Mouse (Mus musculus) stomach, postnatal 0 days (tissue): ENCODE results near the gene Megf11. TPM values are rescaled to one million over a fixed set of nuclear protein-coding genes. Genes with fewer than 3 reads are reported as not detected.
"Not testable (repeated sequence)": the region's sequence is repeated elsewhere in the genome, so short reads cannot be mapped to it uniquely, and the experiment has no call there.

Experiments used
- ATAC-seq: fragments of 200-750 bp; cut with Nextera tagmentation; 2 replicates; pipeline ENCODE4 v1.8.0; 2017; ENCODE audit not compliant: low FRiP score, low TSS enrichment
- DNase-seq: peaks from one replicate; pipeline ENCODE4 v3.0.0-alpha.2; 2016; ENCODE audit warnings: low spot score
- H3K27ac ChIP-seq: fragments of 300-500 bp; sonication (generic); replicated peaks from 2 replicates; pipeline ENCODE4 v1.5.1; 2014; ENCODE audit warnings: mild to moderate bottlenecking, control low read depth
- H3K27me3 ChIP-seq: fragments of 300-500 bp; sonication (generic); 2 replicates; pipeline ENCODE4 v1.6.1; 2014; ENCODE audit warnings: low read length; ENCODE audit not compliant: control insufficient read depth, insufficient read depth
- H3K36me3 ChIP-seq: fragments of 300-500 bp; sonication (generic); 2 replicates; pipeline ENCODE4 v1.6.1; 2014; ENCODE audit warnings: low read length, mixed read lengths; ENCODE audit not compliant: control insufficient read depth, insufficient read depth
- H3K4me1 ChIP-seq: fragments of 300-500 bp; sonication (generic); replicated peaks from 2 replicates; pipeline ENCODE4 v1.6.1; 2014; ENCODE audit warnings: antibody characterized with exemption; ENCODE audit not compliant: control insufficient read depth, insufficient read depth
- H3K4me2 ChIP-seq: fragments of 300-500 bp; sonication (generic); replicated peaks from 2 replicates; pipeline ENCODE4 v1.6.1; 2014; ENCODE audit warnings: low read depth, mild to moderate bottlenecking, control low read depth, moderate library complexity
- H3K4me3 ChIP-seq: fragments of 300-500 bp; sonication (generic); 2 replicates; pipeline ENCODE4 v1.5.1; 2014; ENCODE audit warnings: low read depth, low read length, control low read depth
- H3K9ac ChIP-seq: fragments of 300-500 bp; sonication (generic); 2 replicates; pipeline ENCODE4 v1.6.1; 2014; ENCODE audit warnings: mild to moderate bottlenecking, low read length, control low read depth, mixed read lengths
- H3K9me3 ChIP-seq: fragments of 300-500 bp; sonication (generic); 2 replicates; pipeline ENCODE4 v1.6.1; 2016; ENCODE audit warnings: low read length; ENCODE audit not compliant: control insufficient read depth
- CTCF ChIP-seq: IDR thresholded peaks from 2 replicates; pipeline ENCODE4 v1.5.1; 2016; ENCODE audit warnings: antibody characterized with exemption, low read depth, mild to moderate bottlenecking, moderate library complexity
- EP300 ChIP-seq: optimal IDR thresholded peaks from 2 replicates; pipeline ENCODE3; 2016; ENCODE audit warnings: antibody characterized with exemption
- WGBS: fragments of 180-500 bp; shearing (Covaris S2); extraction: QIAGEN DNeasy Blood & Tissue Kit; methylation state at CpG from one replicate; pipeline ENCODE4 v1.1.7; 2014; 5-methylcytosine and 5-hydroxymethylcytosine counted together
- polyA plus RNA-seq: library from polyadenylated mRNA; unstranded; fragments of >200 nt; fragmentation: Nextera tagmentation; extraction: Ambion mirVana; gene quantifications from 2 replicates; pipeline ENCODE4 v1.2.1, GENCODE M21; 2015

Gene Megf11
- polyA plus RNA-seq, 1 experiment from 2014 or later: 0.46 TPM

DNA sequence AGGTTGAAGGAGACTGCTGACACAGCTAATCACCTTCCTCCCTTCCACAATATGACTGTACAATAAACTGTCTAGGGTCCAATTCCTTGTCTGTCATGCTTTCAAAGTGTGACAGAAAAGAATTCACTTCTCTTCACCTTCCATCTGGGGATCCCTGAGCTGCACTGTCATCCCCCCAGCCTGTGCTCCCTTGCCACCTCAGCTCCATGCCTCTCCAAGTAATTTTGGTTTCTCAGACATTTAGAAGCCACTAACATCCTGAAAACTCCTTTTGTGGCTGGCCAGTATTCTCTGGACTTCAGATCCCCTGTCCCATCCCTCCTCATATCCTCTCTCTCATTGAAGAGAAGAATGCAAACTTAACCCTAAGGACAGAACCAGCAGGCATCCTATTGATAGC, 317.0 kb downstream of the Megf11 start:
- H3K4me3 ChIP-seq: no peak overlapping the region
- peak overlapping the region; percentile 78; the same call in 1 of the 2 replicates for H3K27ac ChIP-seq
- H3K4me1 ChIP-seq: peaks cover 2% of the 10 kb centered on the region; the same call in 1 of the 2 replicates
- H3K9ac ChIP-seq: no peak overlapping the region
- H3K27me3 ChIP-seq: no peaks in the 10 kb centered on the region
- H3K4me2 ChIP-seq: no peak overlapping the region
- H3K9me3 ChIP-seq: no peaks in the 10 kb centered on the region
- no peak for ATAC-seq
- DNase-seq: no peak
- TF ChIP-seq EP300: no peak
- H3K36me3 ChIP-seq: peaks cover 3% of the 10 kb centered on the region; the same call in 1 of the 2 replicates

DNA sequence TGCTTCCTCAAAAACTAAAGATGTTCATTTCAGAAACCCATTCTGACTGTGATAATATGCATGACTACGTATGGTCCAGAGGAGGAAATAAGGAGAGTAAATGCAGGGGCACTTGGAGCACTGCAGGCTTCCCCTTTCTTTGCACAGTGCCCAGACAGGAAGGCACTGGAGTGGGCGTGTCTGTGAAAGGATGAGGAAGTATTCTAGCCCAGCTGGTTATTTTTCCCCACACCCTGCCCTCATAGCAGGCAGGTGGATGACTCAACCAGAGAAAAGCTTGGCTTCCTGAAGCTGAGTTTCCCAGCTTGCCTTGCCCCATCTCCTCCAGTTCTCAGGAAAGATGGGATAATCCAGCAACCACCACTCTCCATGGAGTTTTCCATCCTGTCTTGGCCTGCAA, 317.5 kb downstream of the Megf11 start:
- DNase-seq: peak; percentile 82
- peak overlapping the region; percentile 78 for H3K27ac ChIP-seq
- no peak for TF ChIP-seq EP300

DNA sequence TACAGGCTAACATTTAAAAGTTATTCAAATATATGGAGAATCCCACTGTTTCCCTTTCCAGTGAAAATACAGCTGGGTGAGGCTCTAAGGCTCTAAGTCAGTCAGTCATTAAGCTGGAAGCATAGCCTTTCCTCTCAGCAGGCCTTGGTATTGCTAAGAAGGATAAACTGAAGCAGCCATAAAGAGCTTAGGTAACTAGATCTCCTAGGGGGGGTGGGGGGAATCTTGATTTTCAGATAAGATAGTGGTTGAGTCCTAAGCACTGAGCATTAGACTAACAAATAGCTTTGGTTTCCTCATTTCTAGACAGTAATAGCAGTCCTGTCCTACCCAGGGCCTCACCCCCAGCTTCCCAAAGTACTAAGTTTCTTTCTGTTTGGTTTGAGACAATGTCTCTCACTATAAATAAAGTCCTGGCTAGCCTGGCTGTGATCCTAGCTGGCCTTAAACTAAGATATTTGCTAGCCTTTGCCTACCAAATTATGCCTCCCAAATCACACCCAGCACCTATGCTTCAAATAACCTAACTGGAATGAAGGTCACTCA, 318.1 kb downstream of the Megf11 start:
- DNase-seq (no peak), ATAC-seq (no peak)
- Histone ChIP-seq H3K27me3 (no peaks in the 10 kb centered on the region), H3K9ac (no peak overlapping the region), H3K27ac (peak overlapping the region; percentile 78), H3K36me3 (peaks cover 1% of the 10 kb centered on the region; the same call in 1 of the 2 replicates), H3K9me3 (no peaks in the 10 kb centered on the region), H3K4me1 (peaks cover 2% of the 10 kb centered on the region; the same call in 1 of the 2 replicates), H3K4me3 (no peak overlapping the region), H3K4me2 (no peak overlapping the region)
- TF ChIP-seq CTCF (no peak), EP300 (no peak)

More for the DNA sequence above, 317.5 kb downstream of the Megf11 start:
- peaks cover 2% of the 10 kb centered on the region; the same call in 1 of the 2 replicates for H3K4me1 ChIP-seq
- ATAC-seq: peak; percentile 94
- no peaks in the 10 kb centered on the region for H3K9me3 ChIP-seq
- H3K36me3 ChIP-seq: peaks cover 3% of the 10 kb centered on the region; the same call in 1 of the 2 replicates
- 39% methylated on average over 2 of the region's 2 CpGs for WGBS
- H3K4me2 ChIP-seq: no peak overlapping the region
- H3K27me3 ChIP-seq: no peaks in the 10 kb centered on the region
- H3K4me3 ChIP-seq: no peak overlapping the region
- H3K9ac ChIP-seq: no peak overlapping the region

DNA sequence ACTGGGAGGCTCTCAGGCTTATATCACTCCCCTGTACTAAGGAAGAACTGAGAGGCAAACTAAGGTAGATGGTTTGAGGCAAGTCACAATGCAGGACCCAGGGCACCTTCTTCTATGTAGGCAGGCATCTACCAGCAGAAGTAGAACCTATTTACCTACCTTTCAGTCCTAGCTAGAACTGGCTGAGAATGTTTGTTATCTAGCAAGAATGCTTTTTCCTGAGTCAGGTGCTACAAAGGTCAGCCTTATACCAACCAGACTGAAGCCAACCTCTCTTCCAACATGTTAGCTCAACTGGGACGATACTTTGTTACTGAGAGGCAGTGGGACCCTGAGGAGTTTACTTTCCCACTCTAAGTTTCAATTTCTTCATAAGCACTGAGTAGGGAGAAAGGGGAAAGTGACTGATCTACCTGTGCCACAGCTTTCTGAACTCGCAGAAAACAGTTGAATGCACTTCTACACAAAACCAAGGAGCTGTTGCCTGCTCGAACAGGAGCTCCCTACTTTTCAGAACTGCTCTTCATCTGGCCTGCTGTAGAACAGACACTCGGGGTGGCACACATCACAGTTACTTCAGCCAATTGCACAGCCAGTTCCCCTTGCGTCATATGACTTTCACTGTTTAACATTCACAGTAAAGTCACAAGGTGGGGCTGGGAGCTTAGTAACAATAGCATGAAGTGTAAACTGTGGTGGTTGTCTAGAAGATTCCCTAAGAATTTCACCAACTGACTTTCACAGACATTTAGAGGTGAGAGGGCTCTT, 318.8 kb downstream of the Megf11 start:
- Histone ChIP-seq H3K4me1 (peaks cover 2% of the 10 kb centered on the region; the same call in 1 of the 2 replicates), H3K36me3 (no peaks in the 10 kb centered on the region), H3K4me2 (no peak overlapping the region), H3K27me3 (no peaks in the 10 kb centered on the region), H3K9ac (no peak overlapping the region), H3K9me3 (no peaks in the 10 kb centered on the region), H3K4me3 (no peak overlapping the region), H3K27ac (peak overlapping the region; percentile 78)
- DNase-seq (no peak), ATAC-seq (peak; percentile 55)
- WGBS: 67% methylated on average over 5 of the region's 5 CpGs
- no peak for TF ChIP-seq CTCF
- no peak for TF ChIP-seq EP300

DNA sequence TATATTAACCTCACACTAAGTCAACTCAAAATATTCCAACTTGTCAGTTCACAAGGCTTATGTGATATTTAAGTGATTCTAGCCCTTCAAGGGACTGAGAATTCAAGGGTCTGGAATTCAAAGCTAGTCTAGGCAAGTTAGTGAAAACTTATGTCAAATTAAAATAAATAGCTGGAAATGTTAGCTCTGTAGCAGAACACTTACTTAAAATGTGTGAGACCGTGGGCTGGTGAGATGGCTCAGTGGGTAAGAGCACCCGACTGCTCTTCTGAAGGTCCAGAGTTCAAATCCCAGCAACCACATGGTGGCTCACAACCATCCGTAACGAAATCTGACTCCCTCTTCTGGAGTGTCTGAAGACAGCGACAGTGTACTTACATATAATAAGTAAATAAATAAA, 324.9 kb downstream of the Megf11 start:
- H3K4me2 ChIP-seq, H3K4me1 ChIP-seq, H3K4me3 ChIP-seq, H3K9me3 ChIP-seq, H3K27ac ChIP-seq, H3K27me3 ChIP-seq, H3K36me3 ChIP-seq, DNase-seq, H3K9ac ChIP-seq, ATAC-seq: not testable (repeated sequence)
- 77% methylated on average over 3 of the region's 5 CpGs for WGBS

DNA sequence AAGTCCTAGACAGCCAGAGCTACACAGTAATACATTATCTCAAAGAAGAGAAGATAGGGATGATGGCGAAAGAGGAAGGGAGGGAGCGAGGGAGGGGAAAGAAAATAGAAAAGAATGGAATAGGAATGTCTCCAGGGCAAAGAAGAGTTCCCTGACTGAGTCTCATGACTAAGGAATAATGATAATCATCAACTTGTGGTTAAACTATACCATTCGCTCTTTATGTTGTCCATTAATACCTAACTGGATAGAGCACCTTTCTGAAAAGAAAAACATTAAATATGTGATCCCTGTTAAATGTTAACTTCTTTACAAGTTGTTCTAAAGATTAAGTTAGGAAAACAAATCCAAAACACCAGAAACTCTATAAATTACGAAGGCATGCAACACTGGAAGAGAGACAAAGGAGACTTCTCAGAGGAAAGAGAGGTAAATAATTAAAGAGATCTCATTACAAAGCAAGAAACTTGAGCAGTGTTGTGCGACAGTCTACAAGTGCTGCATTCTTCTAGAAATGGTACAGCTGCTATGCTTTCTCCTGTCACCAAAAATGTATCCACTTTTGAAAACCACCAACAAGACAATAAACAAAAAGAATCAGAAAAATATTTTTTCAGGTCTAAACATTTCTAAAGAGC, 334.2 kb downstream of the Megf11 start:
- DNase-seq (no peak), ATAC-seq (no peak)
- Histone ChIP-seq H3K4me3 (no peak overlapping the region), H3K9ac (no peak overlapping the region), H3K27ac (no peak overlapping the region), H3K36me3 (peaks cover 7% of the 10 kb centered on the region; the same call in 1 of the 2 replicates), H3K4me2 (no peak overlapping the region), H3K4me1 (no peaks in the 10 kb centered on the region), H3K9me3 (no peaks in the 10 kb centered on the region), H3K27me3 (no peaks in the 10 kb centered on the region)
- 56% methylated on average over 5 of the region's 5 CpGs for WGBS
- TF ChIP-seq CTCF (no peak), EP300 (no peak)
